In the genomic region with DNA sequence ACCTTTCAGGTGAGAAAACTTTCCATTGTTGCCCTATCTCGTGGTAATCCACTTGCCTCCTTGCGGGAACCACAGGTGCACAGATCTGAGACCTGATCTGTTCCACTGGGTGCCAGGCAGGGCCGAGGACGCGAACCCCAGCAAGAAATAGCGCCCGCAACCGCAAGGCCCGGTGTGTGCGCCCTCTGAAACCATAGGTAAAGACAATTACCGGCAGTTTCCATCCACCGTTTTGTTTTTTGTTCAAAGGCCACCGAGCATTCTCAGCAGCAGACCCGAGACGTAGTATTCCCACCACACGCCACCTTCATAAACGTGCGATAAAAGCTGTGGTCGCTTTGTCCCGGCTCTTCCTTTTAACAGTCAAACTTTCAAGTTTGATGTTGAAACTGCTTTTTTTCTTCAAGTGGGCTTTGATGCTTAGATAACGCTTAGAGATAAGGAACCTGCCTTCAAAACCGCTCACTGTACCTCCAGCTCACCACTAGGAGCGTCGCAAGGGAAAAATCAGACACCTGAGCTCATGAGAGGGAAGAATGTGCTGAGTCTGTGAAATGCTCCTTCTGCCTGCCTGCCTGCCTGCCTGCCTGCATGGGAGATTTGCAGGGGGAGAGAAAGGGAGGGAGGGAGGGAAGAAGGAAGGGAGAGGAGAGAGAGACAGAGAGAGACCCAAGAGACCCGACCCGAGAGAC, we compare ENCODE assay signal across 8 mouse cellular contexts. TPM values are rescaled to one million over a fixed set of nuclear protein-coding genes. Genes with fewer than 3 reads are reported as not detected.
DNase-seq lines count a peak whose midpoint lies in the region; ATAC-seq lines count a peak whose summit lies in the region.

No protein-coding gene starts in this region.

- peaks cover 6% of the 10 kb centered on the region; the same call in 1 of the 2 replicates for H3K27me3 ChIP-seq in heart, embryonic 12.5 days (replicated peaks)
- H3K27me3 ChIP-seq in midbrain, embryonic 16.5 days (ENCODE audit: control insufficient read depth, insufficient read depth, low read depth, low read length), result no peaks in the 10 kb centered on the region

- no peak for ATAC-seq in heart, embryonic 12.5 days (ENCODE audit: insufficient number of reproducible peaks, low FRiP score)
- peak; percentile 65 for ATAC-seq in inflammation-experienced regulatory T-cells, adult 6 months
- peak; percentile 62; the same call in 1 of the 2 replicates for ATAC-seq in midbrain, embryonic 16.5 days

- no peak for DNase-seq in heart, adult 11 months
- peak; percentile 80 for DNase-seq in ES-CJ7 (ENCODE audit: low read depth, low spot score)
- no peak for DNase-seq in c-Kit-positive CD71-positive TER-119-positive erythroid progenitor cells, embryonic 14.5 days (ENCODE audit: low spot score)
- no peak for DNase-seq in ovary, postnatal 10 days (ENCODE audit: low spot score)
- no peak for DNase-seq in layer of hippocampus, postnatal 14 days (ENCODE audit: low spot score in 2 of 2)

- peak overlapping the region; percentile 44 for H3K4me2 ChIP-seq in heart, embryonic 12.5 days
- H3K4me2 ChIP-seq in midbrain, embryonic 16.5 days (ENCODE audit: low read length), result peak overlapping the region; percentile 3; the same call in 1 of the 2 replicates

- H3K27ac ChIP-seq in heart, embryonic 12.5 days (ENCODE audit: poor library complexity, severe bottlenecking), result no peak overlapping the region
- H3K27ac ChIP-seq in midbrain, embryonic 16.5 days (ENCODE audit: low read length), result no peak overlapping the region

- no peaks in the 10 kb centered on the region for H3K9me3 ChIP-seq in heart, embryonic 12.5 days (replicated peaks)
- no peaks in the 10 kb centered on the region for H3K9me3 ChIP-seq in midbrain, embryonic 16.5 days (replicated peaks; ENCODE audit: control insufficient read depth, low read length, poor library complexity, severe bottlenecking)

- H3K4me3 ChIP-seq in heart, embryonic 12.5 days, result peak overlapping the region; percentile 14; the same call in 1 of the 2 replicates
- H3K4me3 ChIP-seq in midbrain, embryonic 16.5 days (ENCODE audit: low read depth, low read length), result no peak overlapping the region

- 11% methylated on average over 26 of the region's 26 CpGs for WGBS in heart, embryonic 12.5 days
- WGBS in midbrain, embryonic 16.5 days, result 19% methylated on average over 26 of the region's 26 CpGs

- H3K36me3 ChIP-seq in heart, embryonic 12.5 days, result no peaks in the 10 kb centered on the region
- no peaks in the 10 kb centered on the region for H3K36me3 ChIP-seq in midbrain, embryonic 16.5 days (ENCODE audit: control insufficient read depth, insufficient read depth, low read length)

- H3K9ac ChIP-seq in heart, embryonic 12.5 days, result no peak overlapping the region
- H3K9ac ChIP-seq in midbrain, embryonic 16.5 days (ENCODE audit: low read depth, low read length), result no peak overlapping the region

- H3K4me1 ChIP-seq in heart, embryonic 12.5 days (replicated peaks), result peaks cover 8% of the 10 kb centered on the region
- H3K4me1 ChIP-seq in midbrain, embryonic 16.5 days (ENCODE audit: control insufficient read depth, insufficient read depth, low read length), result no peaks in the 10 kb centered on the region

RNA-seq across cellular contexts. Expression of a gene that starts 31.4 kb away (rescaled TPM):
- 6.3 and 6.5 TPM in 2 replicates for polyA plus RNA-seq in heart, embryonic 12.5 days (2016; fragmentation: Nextera tagmentation; extraction: Ambion mirVana)
- polyA plus RNA-seq in inflammation-experienced regulatory T-cells, adult 6 months (2017; shearing (Covaris generic)), result 100 to 1,000 TPM; 144 to 447 (median 399) TPM
- 2.3 and 3.2 TPM in 2 replicates for polyA plus RNA-seq in midbrain, embryonic 16.5 days (2015; fragmentation: Nextera tagmentation; extraction: Ambion mirVana)
- total RNA-seq in layer of hippocampus, postnatal 14 days (2021), result 1 to 10 TPM; 6.0 to 6.3 TPM

RNA-seq across cellular contexts. Expression of a gene that starts 46.4 kb away (rescaled TPM):
- 423 and 426 TPM in 2 replicates for polyA plus RNA-seq in heart, embryonic 12.5 days (2016; fragmentation: Nextera tagmentation; extraction: Ambion mirVana)
- 100 to 1,000 TPM in 1 of 3 experiments, 10 to 100 TPM in 2; 67.6 to 143 (median 84.9) TPM for polyA plus RNA-seq in inflammation-experienced regulatory T-cells, adult 6 months (2017; shearing (Covaris generic))
- polyA plus RNA-seq in midbrain, embryonic 16.5 days (2015; fragmentation: Nextera tagmentation; extraction: Ambion mirVana), result 362 and 402 TPM in 2 replicates
- 100 to 1,000 TPM; 564 to 569 TPM for total RNA-seq in layer of hippocampus, postnatal 14 days (2021)

Comparison
In these comparisons a context has a peak if more than half of its experiments do, and no peak if none do; other contexts are left out.
1. RNA of a gene that starts 31.4 kb away (polyA plus RNA-seq): 144 to 447 TPM in inflammation-experienced regulatory T-cells, adult 6 months; 6.3 to 6.5 TPM in heart, embryonic 12.5 days and 2.3 to 3.2 TPM in midbrain, embryonic 16.5 days; every median in the first group is over 10 times any median in the second.